Mouse (Mus musculus) midbrain, embryonic 16.5 days (tissue): Measurements from ENCODE around the gene Itgad. TPM values are rescaled to one million over a fixed set of nuclear protein-coding genes. Genes with fewer than 3 reads are reported as not detected.

Experiments used
- ATAC-seq: fragments of 200-750 bp; cut with Nextera tagmentation; 2 replicates; pipeline ENCODE4 v1.8.0; 2017; ENCODE audit warnings: moderate TSS enrichment
- H3K27ac ChIP-seq: fragments of 300-500 bp; sonication (generic); 2 replicates; pipeline ENCODE4 v1.5.1; 2014; ENCODE audit warnings: mild to moderate bottlenecking, low read length, mixed read lengths
- H3K27me3 ChIP-seq: fragments of 300-500 bp; sonication (generic); 2 replicates; pipeline ENCODE4 v1.6.1; 2014; ENCODE audit warnings: low read depth, low read length, mixed read lengths; ENCODE audit not compliant: control insufficient read depth, insufficient read depth
- H3K36me3 ChIP-seq: fragments of 300-500 bp; sonication (generic); 2 replicates; pipeline ENCODE4 v1.6.1; 2014; ENCODE audit warnings: mild to moderate bottlenecking, low read length, moderate library complexity, mixed read lengths; ENCODE audit not compliant: control insufficient read depth, insufficient read depth
- H3K4me1 ChIP-seq: fragments of 300-500 bp; sonication (generic); 2 replicates; pipeline ENCODE4 v1.6.1; 2014; ENCODE audit warnings: mild to moderate bottlenecking, low read length, mixed read lengths; ENCODE audit not compliant: control insufficient read depth, insufficient read depth
- H3K4me2 ChIP-seq: fragments of 300-500 bp; sonication (generic); 2 replicates; pipeline ENCODE4 v1.6.1; 2014; ENCODE audit warnings: mild to moderate bottlenecking, low read length, mixed read lengths
- H3K4me3 ChIP-seq: fragments of 300-500 bp; sonication (generic); 2 replicates; pipeline ENCODE4 v1.5.1; 2014; ENCODE audit warnings: low read depth, mild to moderate bottlenecking, low read length, moderate library complexity, mixed read lengths
- H3K9ac ChIP-seq: fragments of 300-500 bp; sonication (generic); 2 replicates; pipeline ENCODE4 v1.6.1; 2014; ENCODE audit warnings: low read depth, low read length, mixed read lengths
- H3K9me3 ChIP-seq: fragments of 300-500 bp; sonication (generic); replicated peaks from 2 replicates; pipeline ENCODE4 v1.6.1; 2014; ENCODE audit warnings: mild to moderate bottlenecking, low read length, mixed read lengths; ENCODE audit not compliant: control insufficient read depth, poor library complexity, severe bottlenecking
- WGBS: fragments of 180-500 bp; shearing (Covaris S2); extraction: QIAGEN DNeasy Blood & Tissue Kit; methylation state at CpG from one replicate; pipeline ENCODE4 v1.1.7; 2014; 5-methylcytosine and 5-hydroxymethylcytosine counted together
- polyA plus RNA-seq: library from polyadenylated mRNA; unstranded; fragments of >200 nt; fragmentation: Nextera tagmentation; extraction: Ambion mirVana; gene quantifications from 2 replicates; pipeline ENCODE4 v1.2.1, GENCODE M21; 2015

Gene Itgad
- polyA plus RNA-seq, 1 experiment from 2014 or later: not detected

GRCm38 (mm10) chr7:128206152-128206551 is 52.0 kb downstream of the Itgad start, which contains the start of gene Cox6a2:
Gene Cox6a2 (minus strand): TSS chr7:128206387.
- H3K9ac ChIP-seq: no peak within 1 kb of the TSS
- no peaks in the 10 kb centered on the region for H3K9me3 ChIP-seq
- no peaks in the 10 kb centered on the region for H3K4me1 ChIP-seq
- ATAC-seq: no peak
- H3K27me3 ChIP-seq: no peaks in the 10 kb centered on the region
- no peak within 1 kb of the TSS for H3K4me2 ChIP-seq
- H3K4me3 ChIP-seq: no peak within 1 kb of the TSS
- no peak within 1 kb of the TSS for H3K27ac ChIP-seq
- 76% methylated on average over 6 of the region's 6 CpGs for WGBS
- no peaks in the 10 kb centered on the region for H3K36me3 ChIP-seq

GRCm38 (mm10) chr7:128208187-128208586 is 54.0 kb downstream of the Itgad start:
- Histone ChIP-seq H3K27ac (no peak overlapping the region), H3K9ac (no peak overlapping the region), H3K4me1 (no peaks in the 10 kb centered on the region), H3K9me3 (no peaks in the 10 kb centered on the region), H3K36me3 (no peaks in the 10 kb centered on the region), H3K4me3 (no peak overlapping the region), H3K27me3 (no peaks in the 10 kb centered on the region), H3K4me2 (no peak overlapping the region)
- ATAC-seq: no peak
- 6% methylated on average over 4 of the region's 4 CpGs for WGBS

GRCm38 (mm10) chr7:128209826-128210225 is 55.6 kb downstream of the Itgad start:
- H3K4me1 ChIP-seq: no peaks in the 10 kb centered on the region
- ATAC-seq: no peak
- H3K9ac ChIP-seq: no peak overlapping the region
- no peak overlapping the region for H3K27ac ChIP-seq
- H3K4me3 ChIP-seq: no peak overlapping the region
- H3K27me3 ChIP-seq: no peaks in the 10 kb centered on the region
- no peaks in the 10 kb centered on the region for H3K36me3 ChIP-seq
- H3K9me3 ChIP-seq: no peaks in the 10 kb centered on the region
- 69% methylated on average over 3 of the region's 3 CpGs for WGBS
- no peak overlapping the region for H3K4me2 ChIP-seq

GRCm38 (mm10) chr7:128219952-128220351 is 65.8 kb downstream of the Itgad start:
- 81% methylated on average over 4 of the region's 4 CpGs for WGBS
- H3K4me3 ChIP-seq: no peak overlapping the region
- no peaks in the 10 kb centered on the region for H3K4me1 ChIP-seq
- no peak overlapping the region for H3K9ac ChIP-seq
- no peaks in the 10 kb centered on the region for H3K36me3 ChIP-seq
- ATAC-seq: no peak
- no peak overlapping the region for H3K27ac ChIP-seq
- no peak overlapping the region for H3K4me2 ChIP-seq
- no peaks in the 10 kb centered on the region for H3K9me3 ChIP-seq
- no peaks in the 10 kb centered on the region for H3K27me3 ChIP-seq

- Histone ChIP-seq H3K4me3 (no peak overlapping the region), H3K27me3 (no peaks in the 10 kb centered on the region), H3K27ac (no peak overlapping the region), H3K9ac (no peak overlapping the region), H3K36me3 (no peaks in the 10 kb centered on the region), H3K4me2 (no peak overlapping the region), H3K4me1 (no peaks in the 10 kb centered on the region), H3K9me3 (no peaks in the 10 kb centered on the region)
- no peak for ATAC-seq
- 84% methylated on average over 3 of the region's 3 CpGs for WGBS
Measured at GRCm38 (mm10) chr7:128220936-128221335, 66.8 kb downstream of the Itgad start.

GRCm38 (mm10) chr7:128231741-128232140 is 77.6 kb downstream of the Itgad start:
- Histone ChIP-seq H3K9me3 (no peaks in the 10 kb centered on the region), H3K4me3 (no peak overlapping the region), H3K9ac (no peak overlapping the region), H3K4me2 (no peak overlapping the region), H3K4me1 (peaks cover 1% of the 10 kb centered on the region; the same call in 1 of the 2 replicates), H3K36me3 (no peaks in the 10 kb centered on the region), H3K27ac (no peak overlapping the region), H3K27me3 (no peaks in the 10 kb centered on the region)
- no peak for ATAC-seq
- WGBS: 50% methylated on average over 8 of the region's 8 CpGs

- H3K9me3 ChIP-seq: no peaks in the 10 kb centered on the region
- H3K27me3 ChIP-seq: no peaks in the 10 kb centered on the region
- WGBS: 84% methylated on average over 2 of the region's 2 CpGs
- H3K36me3 ChIP-seq: no peaks in the 10 kb centered on the region
- no peak overlapping the region for H3K27ac ChIP-seq
- H3K9ac ChIP-seq: no peak overlapping the region
- no peak overlapping the region for H3K4me3 ChIP-seq
- ATAC-seq: no peak
- peaks cover 13% of the 10 kb centered on the region for H3K4me1 ChIP-seq
- H3K4me2 ChIP-seq: no peak overlapping the region
Measured at GRCm38 (mm10) chr7:128234796-128235195, 80.6 kb downstream of the Itgad start.

- Histone ChIP-seq H3K9me3 (no peaks in the 10 kb centered on the region), H3K36me3 (peaks cover 4% of the 10 kb centered on the region; the same call in 1 of the 2 replicates), H3K4me1 (peaks cover 13% of the 10 kb centered on the region), H3K4me3 (no peak overlapping the region), H3K4me2 (no peak overlapping the region), H3K27me3 (no peaks in the 10 kb centered on the region), H3K27ac (no peak overlapping the region), H3K9ac (no peak overlapping the region)
- WGBS: 86% methylated on average over 1 of the region's 1 CpGs
- ATAC-seq: no peak
Measured at GRCm38 (mm10) chr7:128235481-128235880, 81.3 kb downstream of the Itgad start.

GRCm38 (mm10) chr7:128236426-128236825 is 82.2 kb downstream of the Itgad start:
- H3K4me3 ChIP-seq: no peak overlapping the region
- peaks cover 6% of the 10 kb centered on the region; the same call in 1 of the 2 replicates for H3K36me3 ChIP-seq
- peak overlapping the region; percentile 99 for H3K27ac ChIP-seq

More at GRCm38 (mm10) chr7:128236426-128236825, 82.2 kb downstream of the Itgad start:
- no peak overlapping the region for H3K4me2 ChIP-seq
- H3K9ac ChIP-seq: no peak overlapping the region; the same call in 1 of the 2 replicates
- peaks cover 13% of the 10 kb centered on the region for H3K4me1 ChIP-seq
- 95% methylated on average over 13 of the region's 13 CpGs for WGBS
- no peaks in the 10 kb centered on the region for H3K27me3 ChIP-seq
- ATAC-seq: no peak
- no peaks in the 10 kb centered on the region for H3K9me3 ChIP-seq
